Mouse (Mus musculus) MEL (cell line): ENCODE results near the gene Nsmce3.

Source experiments
- CTCF ChIP-seq, 3 experiments: IDR thresholded peaks in 2 of 3; conservative IDR thresholded peaks in 1 of 3; 2 replicates each; pipeline ENCODE4 v1.5.1; 2011 to 2012; ENCODE audit warnings: low read length in 3 of 3, low read depth in 2 of 3, mild to moderate bottlenecking in 2 of 3, improper control_type of control experiment in 1 of 3, inconsistent platforms in 1 of 3, mixed read lengths in 1 of 3, moderate library complexity in 1 of 3; ENCODE audit not compliant: control insufficient read depth in 1 of 3, insufficient read depth in 1 of 3, poor library complexity in 1 of 3, severe bottlenecking in 1 of 3
- POLR2A ChIP-seq, 2 experiments: IDR thresholded peaks; 2 replicates each; pipeline ENCODE4 v1.6.1; 2011 to 2012; ENCODE audit warnings: low read length in 2 of 2, mild to moderate bottlenecking in 2 of 2, control low read depth in 1 of 2, improper control_type of control experiment in 1 of 2, low read depth in 1 of 2, moderate library complexity in 1 of 2; ENCODE audit not compliant: control insufficient read depth in 1 of 2, insufficient read depth in 1 of 2, poor library complexity in 1 of 2
- UBTF ChIP-seq: IDR thresholded peaks from 2 replicates; pipeline ENCODE4 v1.6.1; 2012; ENCODE audit warnings: low read depth, mild to moderate bottlenecking, inconsistent platforms, low read length, improper control_type of control experiment, moderate library complexity, borderline replicate concordance; ENCODE audit not compliant: insufficient read depth

GRCm38 (mm10) chr7:64889919-64890318, 17.1 kb upstream of the Nsmce3 start:
- no peak for TF ChIP-seq UBTF
- TF ChIP-seq POLR2A (IDR thresholded peaks at IDR 0.05; ENCODE audit: control insufficient read depth in 1 of 2, insufficient read depth in 1 of 2, low read depth in 1 of 2, low read length in 2 of 2, poor library complexity in 1 of 2): no peak
- TF ChIP-seq CTCF (IDR thresholded peaks at IDR 0.05 in 2 of 3, conservative IDR thresholded peaks at IDR 0.05 in 1 of 3; ENCODE audit: control insufficient read depth in 1 of 3, insufficient read depth in 1 of 3, low read depth in 2 of 3, low read length in 3 of 3, poor library complexity in 1 of 3, severe bottlenecking in 1 of 3): no peak
